Mouse (Mus musculus): ENCODE measurements around the gene Pbx1. TPM values are rescaled to one million over a fixed set of nuclear protein-coding genes. Genes with fewer than 3 reads are reported as not detected.

Gene Pbx1
- polyA plus RNA-seq, 1 experiment, result 332 TPM

- TF ChIP-seq CTCF (IDR thresholded peaks at IDR 0.05; ENCODE audit: insufficient read depth, low read depth, low read length) (no peak), POLR2A (IDR thresholded peaks at IDR 0.05; ENCODE audit: insufficient read depth, low read depth, low read length) (no peak)
These were observed 119.2 kb downstream of the Pbx1 start for GRCm38 (mm10) chr1:168312710-168313447.

GRCm38 (mm10) chr1:168309101-168309521 is 123.0 kb downstream of the Pbx1 start:
- H3K4me1 ChIP-seq (ENCODE audit: control insufficient read depth, insufficient read depth, low read length), result peaks cover 15% of the 10 kb centered on the region
- H3K4me3 ChIP-seq (ENCODE audit: insufficient read depth, low read depth, low read length), result no peak overlapping the region
- 38% methylated on average over 8 of the region's 8 CpGs for WGBS
- TF ChIP-seq POLR2A (IDR thresholded peaks at IDR 0.05; ENCODE audit: insufficient read depth, low read depth, low read length), result no peak
- TF ChIP-seq CTCF (IDR thresholded peaks at IDR 0.05; ENCODE audit: insufficient read depth, low read depth, low read length), result no peak
- H3K27ac ChIP-seq (ENCODE audit: insufficient read depth, low read depth, low read length), result no peak overlapping the region

More at GRCm38 (mm10) chr1:168312710-168313447, 119.2 kb downstream of the Pbx1 start:
- no peak overlapping the region for H3K27ac ChIP-seq (ENCODE audit: insufficient read depth, low read depth, low read length)
- H3K4me1 ChIP-seq (ENCODE audit: control insufficient read depth, insufficient read depth, low read length), result peaks cover 16% of the 10 kb centered on the region
- 75% methylated on average over 7 of the region's 7 CpGs for WGBS
- H3K4me3 ChIP-seq (ENCODE audit: insufficient read depth, low read depth, low read length), result no peak overlapping the region

- 44% methylated on average over 14 of the region's 14 CpGs for WGBS
- Histone ChIP-seq H3K27ac (ENCODE audit: insufficient read depth, low read depth, low read length) (no peak overlapping the region), H3K4me1 (ENCODE audit: control insufficient read depth, insufficient read depth, low read length) (peaks cover 15% of the 10 kb centered on the region), H3K4me3 (ENCODE audit: insufficient read depth, low read depth, low read length) (no peak overlapping the region)
- TF ChIP-seq CTCF (IDR thresholded peaks at IDR 0.05; ENCODE audit: insufficient read depth, low read depth, low read length) (no peak), POLR2A (IDR thresholded peaks at IDR 0.05; ENCODE audit: insufficient read depth, low read depth, low read length) (no peak)
These were observed 124.5 kb downstream of the Pbx1 start for GRCm38 (mm10) chr1:168307275-168308182.

GRCm38 (mm10) chr1:168300505-168300904 is 131.6 kb downstream of the Pbx1 start:
- Histone ChIP-seq H3K4me1 (ENCODE audit: control insufficient read depth, insufficient read depth, low read length) (peaks cover 17% of the 10 kb centered on the region), H3K27ac (ENCODE audit: insufficient read depth, low read depth, low read length) (no peak overlapping the region; the same call in 1 of the 2 replicates), H3K4me3 (ENCODE audit: insufficient read depth, low read depth, low read length) (no peak overlapping the region)
- 16% methylated on average over 6 of the region's 6 CpGs for WGBS
- TF ChIP-seq CTCF (IDR thresholded peaks at IDR 0.05; ENCODE audit: insufficient read depth, low read depth, low read length) (no peak), POLR2A (IDR thresholded peaks at IDR 0.05; ENCODE audit: insufficient read depth, low read depth, low read length) (no peak)

- TF ChIP-seq CTCF (IDR thresholded peaks at IDR 0.05; ENCODE audit: insufficient read depth, low read depth, low read length) (no peak), POLR2A (IDR thresholded peaks at IDR 0.05; ENCODE audit: insufficient read depth, low read depth, low read length) (no peak)
- Histone ChIP-seq H3K4me1 (ENCODE audit: control insufficient read depth, insufficient read depth, low read length) (peaks cover 17% of the 10 kb centered on the region), H3K4me3 (ENCODE audit: insufficient read depth, low read depth, low read length) (no peak overlapping the region), H3K27ac (ENCODE audit: insufficient read depth, low read depth, low read length) (peak overlapping the region; percentile 46; the same call in 1 of the 2 replicates)
- WGBS, result 21% methylated on average over 12 of the region's 12 CpGs
These were observed 132.1 kb downstream of the Pbx1 start for GRCm38 (mm10) chr1:168299928-168300365.

- Histone ChIP-seq H3K27ac (ENCODE audit: insufficient read depth, low read depth, low read length) (no peak overlapping the region), H3K4me3 (ENCODE audit: insufficient read depth, low read depth, low read length) (no peak overlapping the region), H3K4me1 (ENCODE audit: control insufficient read depth, insufficient read depth, low read length) (peaks cover 17% of the 10 kb centered on the region)
- WGBS, result 54% methylated on average over 8 of the region's 8 CpGs
- TF ChIP-seq CTCF (IDR thresholded peaks at IDR 0.05; ENCODE audit: insufficient read depth, low read depth, low read length) (no peak), POLR2A (IDR thresholded peaks at IDR 0.05; ENCODE audit: insufficient read depth, low read depth, low read length) (no peak)
These were observed 132.9 kb downstream of the Pbx1 start for GRCm38 (mm10) chr1:168299181-168299580.

GRCm38 (mm10) chr1:168296290-168296689 is 135.8 kb downstream of the Pbx1 start:
- Histone ChIP-seq H3K27ac (ENCODE audit: insufficient read depth, low read depth, low read length) (no peak overlapping the region), H3K4me1 (ENCODE audit: control insufficient read depth, insufficient read depth, low read length) (peaks cover 21% of the 10 kb centered on the region), H3K4me3 (ENCODE audit: insufficient read depth, low read depth, low read length) (no peak overlapping the region)
- 27% methylated on average over 2 of the region's 2 CpGs for WGBS
- TF ChIP-seq CTCF (IDR thresholded peaks at IDR 0.05; ENCODE audit: insufficient read depth, low read depth, low read length) (no peak), POLR2A (IDR thresholded peaks at IDR 0.05; ENCODE audit: insufficient read depth, low read depth, low read length) (no peak)

GRCm38 (mm10) chr1:168295782-168296181 is 136.3 kb downstream of the Pbx1 start:
- Histone ChIP-seq H3K27ac (ENCODE audit: insufficient read depth, low read depth, low read length) (no peak overlapping the region), H3K4me3 (ENCODE audit: insufficient read depth, low read depth, low read length) (no peak overlapping the region), H3K4me1 (ENCODE audit: control insufficient read depth, insufficient read depth, low read length) (peaks cover 23% of the 10 kb centered on the region)
- TF ChIP-seq CTCF (IDR thresholded peaks at IDR 0.05; ENCODE audit: insufficient read depth, low read depth, low read length), result no peak
- TF ChIP-seq POLR2A (IDR thresholded peaks at IDR 0.05; ENCODE audit: insufficient read depth, low read depth, low read length), result no peak
- 73% methylated on average over 4 of the region's 4 CpGs for WGBS

GRCm38 (mm10) chr1:168293673-168294072 is 138.4 kb downstream of the Pbx1 start:
- TF ChIP-seq POLR2A (IDR thresholded peaks at IDR 0.05; ENCODE audit: insufficient read depth, low read depth, low read length) (no peak), CTCF (IDR thresholded peaks at IDR 0.05; ENCODE audit: insufficient read depth, low read depth, low read length) (no peak)
- Histone ChIP-seq H3K4me3 (ENCODE audit: insufficient read depth, low read depth, low read length) (no peak overlapping the region), H3K4me1 (ENCODE audit: control insufficient read depth, insufficient read depth, low read length) (peaks cover 24% of the 10 kb centered on the region), H3K27ac (ENCODE audit: insufficient read depth, low read depth, low read length) (no peak overlapping the region)
- 83% methylated on average over 1 of the region's 1 CpGs for WGBS
